Mouse (Mus musculus): ENCODE data around the gene Piwil1.

Piwil1 gene

DNA sequence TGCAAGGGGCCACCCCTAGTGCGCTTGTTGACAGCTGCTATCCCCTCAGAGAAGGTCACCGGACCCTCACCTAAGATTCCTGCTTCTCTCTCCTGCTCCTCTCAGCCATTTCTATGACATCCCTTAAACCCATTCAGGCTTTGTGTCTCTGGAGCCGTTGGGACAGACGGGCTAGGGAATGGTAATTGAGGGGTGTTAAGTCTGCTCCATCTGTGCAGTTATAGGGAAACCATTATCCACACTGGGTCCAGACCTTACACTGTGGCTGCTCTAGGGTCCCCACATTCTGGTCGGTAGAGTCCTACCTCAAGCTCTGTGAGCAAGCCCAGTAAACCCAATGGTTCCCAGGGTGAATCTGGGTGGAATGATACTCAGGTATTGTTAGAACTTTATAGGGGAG lies 6.6 kb downstream of the Piwil1 start:
- no peak for DNase-seq (ENCODE audit: low read depth, low spot score)

DNA sequence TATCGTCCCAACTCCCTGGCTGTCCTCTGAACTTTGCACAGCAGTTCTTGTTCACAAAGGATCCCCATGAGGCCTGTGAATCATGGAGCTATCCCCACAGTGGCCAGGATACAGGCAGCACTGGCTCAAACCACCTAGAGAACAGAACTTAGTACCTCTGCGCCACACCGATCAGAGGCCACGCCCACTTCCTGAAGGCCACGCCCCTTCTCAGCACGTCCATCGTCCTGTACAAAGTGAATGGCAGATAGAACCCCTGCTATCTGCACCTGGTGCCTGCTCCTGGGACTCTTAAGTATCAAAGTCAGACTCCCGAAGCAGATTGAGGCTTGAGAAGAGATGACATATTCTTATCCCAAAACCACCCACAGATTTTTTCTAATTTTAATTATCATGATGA lies 8.3 kb downstream of the Piwil1 start:
- peak; percentile 87 for DNase-seq (ENCODE audit: low read depth, low spot score)

DNA sequence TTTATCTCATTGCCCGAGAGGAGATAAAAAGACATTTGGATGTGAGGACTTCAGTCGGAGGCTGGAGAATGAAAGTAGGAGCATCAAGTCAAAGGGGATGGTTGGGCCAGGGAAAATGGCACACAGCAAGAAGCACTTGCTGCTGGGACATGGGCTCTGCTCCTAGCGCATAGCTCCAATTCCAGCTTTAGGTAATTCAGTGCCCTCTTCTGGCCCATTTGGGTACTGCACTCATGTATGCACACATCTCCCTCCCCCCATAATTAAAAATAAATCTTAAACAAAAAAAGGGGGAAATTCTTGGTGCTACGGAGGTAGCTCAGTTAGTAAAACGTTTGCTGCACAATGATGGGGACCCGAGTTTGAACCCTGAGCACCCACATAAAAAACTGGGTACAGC lies 9.5 kb downstream of the Piwil1 start:
- peak; percentile 85 for DNase-seq (ENCODE audit: low read depth, low spot score)

DNA sequence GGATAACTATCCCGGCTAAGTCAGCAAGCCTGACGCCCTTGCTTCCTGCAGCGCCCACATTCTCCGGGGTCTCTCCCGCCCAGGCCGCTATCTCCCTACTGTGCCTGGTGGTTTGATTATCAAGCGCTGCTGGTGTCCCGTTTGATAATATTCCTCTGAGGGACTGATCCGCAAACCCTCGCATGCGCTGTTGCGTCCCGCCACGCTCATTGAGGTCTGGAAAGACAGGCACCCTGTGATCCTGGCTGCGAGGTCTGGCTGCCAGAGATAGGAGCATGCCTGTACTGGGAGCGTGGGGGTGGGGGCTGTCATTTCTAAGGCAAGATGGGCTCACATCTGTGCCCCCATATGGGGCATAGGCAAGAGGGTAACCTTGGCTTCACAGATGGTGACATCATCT lies 12.8 kb downstream of the Piwil1 start:
- DNase-seq (ENCODE audit: low read depth, low spot score) = no peak

GRCm38 (mm10) chr5:128720461-128720860 lies 18.1 kb downstream of the Piwil1 start:
- peak; percentile 70 for DNase-seq (ENCODE audit: low read depth, low spot score)

DNA sequence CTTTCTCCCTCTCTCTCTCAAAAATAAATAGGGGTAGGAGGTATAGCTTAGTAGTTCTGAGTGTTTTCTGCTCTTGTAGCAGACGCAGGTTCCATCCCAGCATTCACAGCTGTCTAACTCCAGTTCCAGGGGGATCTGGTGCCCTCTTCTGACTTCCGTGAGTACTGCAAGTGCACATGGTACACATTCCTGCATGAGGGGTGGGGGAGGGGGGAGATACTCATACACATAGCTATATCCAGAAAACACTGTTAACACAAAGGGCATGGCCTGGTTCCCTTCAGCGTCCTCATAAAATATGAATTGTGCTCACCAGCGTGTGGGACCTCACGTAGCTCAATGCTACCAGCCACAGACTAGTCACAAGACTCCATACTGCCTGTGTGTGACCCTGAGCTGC lies 27.0 kb downstream of the Piwil1 start:
- DNase-seq (ENCODE audit: low read depth, low spot score) = peak; percentile 91

DNA sequence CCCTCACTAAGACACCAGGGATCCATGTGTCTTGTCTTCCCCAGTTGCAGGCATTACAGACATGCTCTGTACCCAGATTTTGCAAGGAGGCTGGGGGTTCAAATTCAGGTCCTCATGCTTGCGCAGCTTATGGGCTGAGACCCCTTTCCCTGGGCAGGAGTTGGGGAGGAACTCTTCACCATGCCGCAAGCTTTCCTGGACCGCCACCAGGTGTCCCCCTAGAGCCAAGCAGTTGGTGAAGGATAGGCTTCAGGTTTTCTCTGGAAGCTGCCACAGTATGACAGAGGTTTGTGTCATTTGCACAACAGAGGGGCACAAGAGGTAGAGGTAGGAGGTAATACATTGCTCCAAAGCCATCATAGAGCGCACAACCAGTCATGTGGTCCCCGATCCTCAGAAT lies 28.3 kb downstream of the Piwil1 start:
- peak; percentile 80 for DNase-seq (ENCODE audit: low read depth, low spot score)

- peak; percentile 87 for DNase-seq (ENCODE audit: low read depth, low spot score)
Observed at GRCm38 (mm10) chr5:128732416-128733014, 30.2 kb downstream of the Piwil1 start.

- peak; percentile 90 for DNase-seq (ENCODE audit: low read depth, low spot score)
Observed at GRCm38 (mm10) chr5:128733955-128734354, 31.6 kb downstream of the Piwil1 start.

DNA sequence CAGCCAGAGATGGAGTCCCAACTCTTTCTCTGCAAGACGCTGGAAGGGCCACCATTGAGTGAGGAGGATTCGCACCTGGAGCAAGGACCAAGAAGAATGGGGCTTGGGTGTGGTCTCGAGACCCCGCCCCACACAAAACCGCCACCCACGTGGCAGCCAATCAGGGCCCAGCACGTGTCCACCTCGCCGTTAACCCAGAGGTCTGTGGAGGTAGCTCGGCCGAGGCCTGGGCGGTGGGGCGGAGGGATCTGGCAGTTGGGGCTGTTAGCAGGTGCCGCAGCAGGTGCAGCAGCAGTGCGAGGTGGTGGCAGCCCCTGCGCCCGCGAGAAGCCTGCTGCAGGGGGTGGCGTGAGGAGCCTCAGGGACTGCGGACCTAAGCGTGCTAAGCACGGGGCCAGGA lies 33.6 kb downstream of the Piwil1 start:
- DNase-seq (ENCODE audit: low read depth, low spot score) = peak; percentile 59

DNA sequence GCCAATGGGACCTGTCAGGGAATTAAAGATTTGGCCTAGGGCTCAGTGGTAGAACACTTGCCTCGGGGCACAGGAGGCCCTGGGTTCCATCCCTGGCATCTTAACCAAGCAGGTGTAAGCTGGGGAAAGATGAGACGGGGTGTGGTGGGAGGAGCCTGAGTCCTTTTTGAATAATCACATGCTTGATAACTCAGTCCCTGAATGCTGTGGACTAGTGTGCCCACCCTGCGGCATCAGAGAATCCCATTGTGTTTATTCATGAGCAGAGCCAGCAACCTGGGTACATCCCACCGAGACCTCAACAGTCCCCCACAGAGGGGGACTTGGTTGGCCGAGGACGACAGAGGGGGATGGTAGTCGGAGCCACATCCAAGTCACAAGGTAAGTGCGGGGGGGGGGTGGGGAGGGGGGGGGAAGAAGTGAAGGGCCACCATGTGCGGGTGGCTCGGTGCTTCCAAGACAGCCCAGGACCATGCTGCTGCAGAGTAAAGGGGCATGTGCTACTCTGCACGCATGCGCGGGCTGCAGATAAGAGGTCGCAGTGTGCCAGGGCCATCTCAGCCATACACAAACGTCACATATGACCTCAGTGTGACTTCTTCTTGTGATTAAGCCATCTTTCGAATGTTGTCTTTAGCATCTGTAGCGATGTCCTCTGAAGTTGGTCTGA lies 37.0 kb downstream of the Piwil1 start:
- no peak for DNase-seq (ENCODE audit: low read depth, low spot score)

GRCm38 (mm10) chr5:128739838-128740171 lies 37.5 kb downstream of the Piwil1 start:
- no peak for DNase-seq (ENCODE audit: low read depth, low spot score)

- DNase-seq (ENCODE audit: low read depth, low spot score) = no peak
Observed at GRCm38 (mm10) chr5:128744351-128744750, 42.0 kb downstream of the Piwil1 start.

DNA sequence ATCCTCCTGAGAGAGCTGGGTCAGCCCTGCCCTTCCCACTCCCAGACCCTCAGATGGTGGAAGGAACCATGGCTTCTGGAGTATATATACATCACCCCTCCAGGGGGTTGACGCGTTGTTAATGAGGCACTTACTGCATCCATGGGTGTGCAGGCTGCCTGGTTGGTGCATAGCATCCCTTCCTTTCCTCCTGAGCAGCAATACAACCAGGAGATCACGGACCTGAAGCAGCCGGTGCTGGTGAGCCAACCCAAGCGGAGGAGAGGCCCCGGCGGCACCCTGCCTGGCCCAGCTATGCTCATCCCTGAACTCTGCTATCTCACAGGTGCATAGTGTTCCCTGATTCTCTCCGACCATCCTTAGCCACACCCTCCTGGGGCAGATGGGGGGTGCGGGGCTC lies 42.9 kb downstream of the Piwil1 start:
- no peak for DNase-seq (ENCODE audit: low read depth, low spot score)

DNA sequence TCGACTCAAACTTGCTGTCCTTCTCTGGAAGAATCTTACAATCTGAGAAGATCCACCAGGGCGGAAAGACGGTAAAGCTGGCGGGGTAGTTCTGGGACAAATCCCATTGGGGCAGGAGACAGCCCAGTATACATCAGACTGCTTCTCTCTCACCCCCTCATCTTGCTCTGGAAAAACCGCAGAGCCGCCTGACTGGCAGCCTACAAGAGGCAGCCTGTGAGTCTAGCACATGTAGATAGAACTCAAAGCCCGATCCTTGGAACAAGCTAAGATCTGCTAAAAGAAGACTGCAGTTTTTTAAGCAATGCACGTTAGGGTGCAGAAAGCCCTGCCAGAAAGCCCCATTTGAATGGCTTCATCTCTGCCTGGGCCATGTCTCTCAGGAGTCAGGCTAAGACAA lies 43.9 kb downstream of the Piwil1 start:
- no peak for DNase-seq (ENCODE audit: low read depth, low spot score)

GRCm38 (mm10) chr5:128761118-128761517 lies 58.8 kb downstream of the Piwil1 start:
- DNase-seq (ENCODE audit: low read depth, low spot score) = peak; percentile 27

DNA sequence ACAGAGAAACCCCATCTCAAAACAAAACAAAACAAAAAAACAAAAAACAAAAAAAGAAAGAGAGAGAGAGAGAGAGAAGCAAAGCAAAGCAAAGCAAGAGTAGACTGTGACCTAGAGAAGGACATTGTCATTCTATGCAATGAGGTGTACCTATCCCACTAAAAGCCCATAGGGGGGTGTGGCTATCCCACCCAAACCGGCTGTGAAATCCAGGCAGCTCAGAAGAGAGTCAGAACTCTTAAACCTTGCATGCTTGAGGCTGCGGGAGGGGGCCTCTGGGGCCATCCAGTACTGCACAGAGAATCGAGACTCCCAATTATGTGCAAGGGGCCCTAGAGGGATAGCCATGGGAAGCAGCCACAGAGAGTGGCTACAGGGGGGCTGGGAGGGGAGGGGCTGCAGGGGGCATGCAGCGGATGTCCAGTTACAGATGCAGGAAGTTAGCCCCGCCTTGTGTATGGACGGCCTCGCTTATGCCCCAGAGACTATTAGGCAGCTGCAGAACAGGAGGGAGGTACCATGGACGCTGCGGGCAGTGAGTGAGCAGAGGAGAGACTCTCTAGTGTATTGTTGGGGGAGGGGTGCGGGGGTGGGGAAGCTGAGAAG lies 66.8 kb downstream of the Piwil1 start:
- peak; percentile 56 for DNase-seq (ENCODE audit: low read depth, low spot score)

DNA sequence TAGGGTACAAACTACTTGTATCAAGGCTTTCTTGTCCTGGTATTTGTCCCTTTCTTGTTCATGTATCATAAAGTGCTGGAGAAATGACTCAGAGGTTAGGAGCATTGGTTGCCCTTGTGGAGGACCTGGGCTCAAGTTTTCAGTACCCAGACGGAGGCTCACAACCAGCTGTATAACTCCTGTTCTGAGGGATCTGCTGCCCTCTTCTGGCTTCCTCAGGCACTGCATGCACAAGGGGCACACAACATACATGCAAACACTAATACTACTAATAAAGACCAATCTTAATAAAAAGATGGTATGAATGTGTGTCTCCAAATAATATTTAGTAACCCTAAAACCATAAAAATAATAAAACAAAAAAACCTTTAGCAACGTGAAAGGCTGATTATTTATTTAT lies 74.1 kb downstream of the Piwil1 start:
- DNase-seq (ENCODE audit: low read depth, low spot score) = peak; percentile 74

DNA sequence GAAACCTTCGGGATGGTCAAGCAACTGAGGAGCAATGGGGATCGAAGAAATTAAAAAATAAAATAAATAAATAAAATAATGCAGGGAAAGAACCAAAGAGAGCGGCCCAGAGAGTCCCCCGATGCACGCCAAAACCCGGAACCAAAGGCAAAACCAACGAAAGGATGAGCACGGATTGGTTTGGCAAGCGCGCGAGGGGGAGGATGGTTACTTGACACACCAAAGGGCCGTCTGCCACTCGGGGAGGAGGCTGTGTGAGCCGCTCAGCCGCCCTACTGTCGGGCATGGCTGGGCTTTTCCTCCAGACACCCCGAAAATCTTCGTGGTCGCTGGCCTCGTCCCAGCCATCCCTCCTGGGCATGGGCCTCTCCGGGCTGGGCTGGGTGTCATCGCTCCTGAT lies 79.3 kb downstream of the Piwil1 start:
- peak; percentile 65 for DNase-seq (ENCODE audit: low read depth, low spot score)

GRCm38 (mm10) chr5:128800592-128800991 lies 98.3 kb downstream of the Piwil1 start:
- no peak for DNase-seq (ENCODE audit: low read depth, low spot score)
